9 mouse cellular contexts compared by ENCODE assay signal in the genomic region with DNA sequence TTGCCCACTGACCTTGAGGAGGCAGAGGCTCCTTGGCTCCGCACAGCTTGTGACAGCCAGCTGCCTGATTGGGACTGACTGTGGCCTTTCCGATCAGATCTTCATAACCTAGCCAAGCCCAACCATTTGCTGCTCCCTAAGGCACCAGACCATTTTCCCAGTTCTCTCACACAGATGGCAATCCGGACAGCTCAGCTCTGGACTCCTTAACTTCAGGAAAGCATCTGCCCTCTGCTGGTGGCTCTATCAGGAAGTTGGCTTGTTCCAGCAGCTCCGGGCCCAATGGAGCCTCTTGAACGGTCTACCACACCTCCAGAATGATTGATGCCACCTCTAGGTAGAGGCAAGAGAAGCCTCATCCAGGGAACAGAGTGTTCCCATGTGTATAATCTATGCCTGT. TPM values are rescaled to one million over a fixed set of nuclear protein-coding genes. Genes with fewer than 3 reads are reported as not detected.
DNase-seq lines count a peak whose midpoint lies in the region; ATAC-seq lines count a peak whose summit lies in the region.
"Had no signal": no experiment of that assay in that cellular context is flagged by ENCODE, and none has a peak within 500 bp of the region (broad histone marks: within the 10 kb centered on the region; RNA-seq: fewer than 3 reads in every experiment).

No protein-coding gene starts in this region.

- DNase-seq in hindbrain, embryonic 10.5 days (ENCODE audit: low spot score) = peak; percentile 62
- peak; percentile 38 for DNase-seq in heart, adult 8-10 months (ENCODE audit: low spot score)
- DNase-seq in ovary, postnatal 14 days (ENCODE audit: low spot score) = peak; percentile 66
- DNase-seq in natural killer cell, adult 2 months (ENCODE audit: low spot score in 2 of 2) = no peak

- no peak overlapping the region for H3K4me2 ChIP-seq in hindbrain, embryonic 13.5 days
- H3K4me2 ChIP-seq in kidney, embryonic 14.5 days (replicated peaks; ENCODE audit: low read depth, low read length) = no peak overlapping the region
- H3K4me2 ChIP-seq in limb, embryonic 13.5 days (replicated peaks) = no peak overlapping the region
- H3K4me2 ChIP-seq: midbrain, embryonic 12.5 days had no signal

- no peak overlapping the region for H3K27ac ChIP-seq in hindbrain, embryonic 10.5 days
- H3K27ac ChIP-seq in hindbrain, embryonic 13.5 days = no peak overlapping the region
- no peak overlapping the region for H3K27ac ChIP-seq in kidney, embryonic 14.5 days (ENCODE audit: low read depth, low read length)
- no peak overlapping the region for H3K27ac ChIP-seq in limb, embryonic 13.5 days
- H3K27ac ChIP-seq: midbrain, embryonic 12.5 days had no signal

- H3K4me3 ChIP-seq in hindbrain, embryonic 10.5 days = no peak overlapping the region
- H3K4me3 ChIP-seq in hindbrain, embryonic 13.5 days = no peak overlapping the region
- H3K4me3 ChIP-seq in kidney, embryonic 14.5 days (ENCODE audit: low read length) = no peak overlapping the region
- no peak overlapping the region for H3K4me3 ChIP-seq in limb, embryonic 13.5 days
- H3K4me3 ChIP-seq: midbrain, embryonic 12.5 days had no signal

- H3K27me3 ChIP-seq in hindbrain, embryonic 10.5 days (ENCODE audit: insufficient read depth, poor library complexity, severe bottlenecking) = no peaks in the 10 kb centered on the region
- no peaks in the 10 kb centered on the region for H3K27me3 ChIP-seq in hindbrain, embryonic 13.5 days
- H3K27me3 ChIP-seq in kidney, embryonic 14.5 days (ENCODE audit: control insufficient read depth, insufficient read depth, low read length) = no peaks in the 10 kb centered on the region
- H3K27me3 ChIP-seq in limb, embryonic 13.5 days = no peaks in the 10 kb centered on the region
- H3K27me3 ChIP-seq: midbrain, embryonic 12.5 days had no signal

- no peaks in the 10 kb centered on the region for H3K36me3 ChIP-seq in hindbrain, embryonic 10.5 days
- no peaks in the 10 kb centered on the region for H3K36me3 ChIP-seq in hindbrain, embryonic 13.5 days
- H3K36me3 ChIP-seq in kidney, embryonic 14.5 days (ENCODE audit: control insufficient read depth, insufficient read depth, low read length) = no peaks in the 10 kb centered on the region
- no peaks in the 10 kb centered on the region for H3K36me3 ChIP-seq in limb, embryonic 13.5 days
- H3K36me3 ChIP-seq: midbrain, embryonic 12.5 days had no signal

- no peak for ATAC-seq in hindbrain, embryonic 13.5 days (ENCODE audit: low FRiP score)
- peak; percentile 62; the same call in 1 of the 2 replicates for ATAC-seq in common myeloid progenitor, adult 5-6 weeks (replicated peaks; ENCODE audit: low read depth, poor library complexity, severe bottlenecking)
- ATAC-seq in kidney, embryonic 14.5 days (ENCODE audit: low FRiP score, low TSS enrichment) = peak; percentile 73
- peak; percentile 48 for ATAC-seq in limb, embryonic 13.5 days (ENCODE audit: low FRiP score, low read depth)

- no peak overlapping the region for H3K9ac ChIP-seq in hindbrain, embryonic 13.5 days
- H3K9ac ChIP-seq in kidney, embryonic 14.5 days (ENCODE audit: low read depth, low read length) = no peak overlapping the region
- no peak overlapping the region for H3K9ac ChIP-seq in limb, embryonic 13.5 days
- H3K9ac ChIP-seq: midbrain, embryonic 12.5 days had no signal

- WGBS in hindbrain, embryonic 10.5 days = 40% methylated on average over 5 of the region's 5 CpGs
- WGBS in hindbrain, embryonic 13.5 days = 39% methylated on average over 5 of the region's 5 CpGs
- WGBS in kidney, embryonic 14.5 days = 13% methylated on average over 5 of the region's 5 CpGs
- WGBS in limb, embryonic 13.5 days = 21% methylated on average over 5 of the region's 5 CpGs

- no peaks in the 10 kb centered on the region for H3K9me3 ChIP-seq in hindbrain, embryonic 10.5 days
- H3K9me3 ChIP-seq in hindbrain, embryonic 13.5 days = no peaks in the 10 kb centered on the region
- no peaks in the 10 kb centered on the region for H3K9me3 ChIP-seq in kidney, embryonic 14.5 days (ENCODE audit: control insufficient read depth, low read length)
- H3K9me3 ChIP-seq in limb, embryonic 13.5 days = 0 out of 2 replicates have a peak, but pooled peaks cover 4% of the 10 kb centered on the region
- H3K9me3 ChIP-seq: midbrain, embryonic 12.5 days had no signal

- H3K4me1 ChIP-seq in hindbrain, embryonic 10.5 days (replicated peaks) = peaks cover 12% of the 10 kb centered on the region
- H3K4me1 ChIP-seq in hindbrain, embryonic 13.5 days (replicated peaks) = 0 out of 2 replicates have a peak, but pooled peaks cover 2% of the 10 kb centered on the region
- H3K4me1 ChIP-seq in kidney, embryonic 14.5 days (ENCODE audit: control insufficient read depth, insufficient read depth, low read length) = peaks cover 14% of the 10 kb centered on the region
- H3K4me1 ChIP-seq in limb, embryonic 13.5 days = peaks cover 5% of the 10 kb centered on the region
- H3K4me1 ChIP-seq: midbrain, embryonic 12.5 days had no signal

RNA-seq across cellular contexts. Expression of gene Adpgk, which starts 21.6 kb away (rescaled TPM):
- polyA plus RNA-seq in hindbrain, embryonic 10.5 days (2016; fragmentation: Nextera tagmentation; extraction: Ambion mirVana) = 39.6 and 42.6 TPM in 2 replicates
- polyA plus RNA-seq in hindbrain, embryonic 13.5 days (2015; fragmentation: Nextera tagmentation; extraction: Ambion mirVana) = 23.2 and 24.5 TPM in 2 replicates
- total RNA-seq in common myeloid progenitor, adult 5-6 weeks (2017) = 32.6 and 44.6 TPM in 2 replicates
- total RNA-seq in heart, adult 8-10 months (2022) = 1 to 10 TPM; 6.8 to 7.8 (median 7.5) TPM
- polyA plus RNA-seq in kidney, embryonic 14.5 days (2014; fragmentation: Nextera tagmentation; extraction: Ambion mirVana) = 34.9 and 45.5 TPM in 2 replicates
- 45.6 and 48.9 TPM in 2 replicates for polyA plus RNA-seq in limb, embryonic 13.5 days (2015; fragmentation: Nextera tagmentation; extraction: Ambion mirVana)

Comparison
In these comparisons a context has a peak if more than half of its experiments do, and no peak if none do; other contexts are left out.
1. DNase-seq: peak in hindbrain, embryonic 10.5 days (single experiment), heart, adult 8-10 months (single experiment) and ovary, postnatal 14 days (single experiment); none in natural killer cell, adult 2 months (0 of 2).